Mouse (Mus musculus): ENCODE results near the gene Shisa9.

- TF ChIP-seq CTCF (IDR thresholded peaks at IDR 0.05; ENCODE audit: extremely low read depth, insufficient read depth, low read length) (no peak), POLR2A (IDR thresholded peaks at IDR 0.05; ENCODE audit: extremely low read depth, insufficient read depth, low read length) (no peak)
Measured at GRCm38 (mm10) chr16:12095365-12095764, 111.5 kb downstream of the Shisa9 start.

All from cortical plate, adult 2 months (tissue).